Mouse (Mus musculus) ES-Bruce4 (cell line): Measurements from ENCODE around the gene Bicdl1.

Experiments
- CTCF ChIP-seq: IDR thresholded peaks from one replicate; pipeline ENCODE4 v1.8.1; 2011; ENCODE audit warnings: low read depth, low read length
- POLR2A ChIP-seq: IDR thresholded peaks from one replicate; pipeline ENCODE4 v1.8.1; 2011; ENCODE audit warnings: low read length; ENCODE audit not compliant: insufficient read depth

GRCm38 (mm10) chr5:115763981-115764380 is 32.6 kb upstream of the Bicdl1 start:
- no peak for TF ChIP-seq CTCF
- TF ChIP-seq POLR2A: no peak
